Mouse (Mus musculus) heart, postnatal 0 days (tissue): ENCODE results near the gene Fes. TPM values are rescaled to one million over a fixed set of nuclear protein-coding genes. Genes with fewer than 3 reads are reported as not detected.

Experiments used
- ATAC-seq: fragments of 200-750 bp; cut with Nextera tagmentation; 2 replicates; pipeline ENCODE4 v1.8.0; 2017; ENCODE audit warnings: low read depth, moderate number of reproducible peaks, moderate library complexity; ENCODE audit not compliant: insufficient read depth
- DNase-seq: peaks from one replicate; pipeline ENCODE4 v3.0.0-alpha.2; 2016; ENCODE audit warnings: low spot score
- H3K27ac ChIP-seq: fragments of 300-500 bp; sonication (generic); 2 replicates; pipeline ENCODE4 v1.5.1; 2014; ENCODE audit warnings: low read depth, mild to moderate bottlenecking
- H3K27me3 ChIP-seq: fragments of 300-500 bp; sonication (generic); 2 replicates; pipeline ENCODE4 v1.6.1; 2014; ENCODE audit warnings: low read length, mixed read lengths; ENCODE audit not compliant: control insufficient read depth, insufficient read depth
- H3K36me3 ChIP-seq: fragments of 300-500 bp; sonication (generic); replicated peaks from 2 replicates; pipeline ENCODE4 v1.6.1; 2014; ENCODE audit warnings: low read length, mixed read lengths; ENCODE audit not compliant: control insufficient read depth, insufficient read depth
- H3K4me1 ChIP-seq: fragments of 300-500 bp; sonication (generic); 2 replicates; pipeline ENCODE4 v1.6.1; 2014; ENCODE audit warnings: antibody characterized with exemption; ENCODE audit not compliant: control insufficient read depth, insufficient read depth
- H3K4me2 ChIP-seq: fragments of 300-500 bp; sonication (generic); 2 replicates; pipeline ENCODE4 v1.6.1; 2014; ENCODE audit warnings: low read depth, mild to moderate bottlenecking, low read length, moderate library complexity
- H3K4me3 ChIP-seq: fragments of 300-500 bp; sonication (generic); 2 replicates; pipeline ENCODE4 v1.5.1; 2014; ENCODE audit warnings: low read depth, low read length
- H3K9ac ChIP-seq: fragments of 300-500 bp; sonication (generic); replicated peaks from 2 replicates; pipeline ENCODE4 v1.6.1; 2014; ENCODE audit warnings: low read depth, low read length, mixed read lengths
- H3K9me3 ChIP-seq: fragments of 300-500 bp; sonication (generic); replicated peaks from 2 replicates; pipeline ENCODE4 v1.6.1; 2016; ENCODE audit warnings: low read length; ENCODE audit not compliant: control insufficient read depth
- CTCF ChIP-seq: IDR thresholded peaks from 2 replicates; pipeline ENCODE4 v1.5.1; 2016; ENCODE audit warnings: antibody characterized with exemption, control low read depth, low read depth
- EP300 ChIP-seq: IDR thresholded peaks from 2 replicates; pipeline ENCODE4 v1.6.1; 2016; ENCODE audit warnings: antibody characterized with exemption, low read depth
- WGBS: fragments of 180-500 bp; shearing (Covaris S2); extraction: QIAGEN DNeasy Blood & Tissue Kit; methylation state at CpG from one replicate; pipeline ENCODE4 v1.1.7; 2014; 5-methylcytosine and 5-hydroxymethylcytosine counted together
- polyA plus RNA-seq: library from polyadenylated mRNA; unstranded; fragments of >200 nt; fragmentation: Nextera tagmentation; extraction: Ambion mirVana; gene quantifications from 2 replicates; pipeline ENCODE4 v1.2.1, GENCODE M21; 2015
- total RNA-seq: library from RNA; depleted of rRNA; stranded (reverse); fragments of >200 nt; gene quantifications from 2 replicates; pipeline ENCODE4 v1.2.3, GENCODE M21; 2014; ENCODE audit warnings: low replicate concordance

The Fes gene
- total and polyA plus RNA-seq, 2 experiments from 2014 or later, result 9.7 to 13.5 TPM

GRCm38 (mm10) chr7:80370649-80371040 lies 17.1 kb downstream of the Fes start:
- TF ChIP-seq CTCF, result no peak
- TF ChIP-seq EP300, result no peak
- Histone ChIP-seq H3K9me3 (no peaks in the 10 kb centered on the region), H3K4me3 (peak overlapping the region; percentile 92), H3K27me3 (no peaks in the 10 kb centered on the region), H3K9ac (peak overlapping the region; percentile 83), H3K36me3 (peaks cover 29% of the 10 kb centered on the region), H3K4me2 (peak overlapping the region; percentile 87), H3K27ac (peak overlapping the region; percentile 82), H3K4me1 (0 out of 2 replicates have a peak, but pooled peaks cover 10% of the 10 kb centered on the region)
- 2% methylated on average over 29 of the region's 31 CpGs for WGBS
- DNase-seq (peak; percentile 65), ATAC-seq (peak; percentile 59)

DNA sequence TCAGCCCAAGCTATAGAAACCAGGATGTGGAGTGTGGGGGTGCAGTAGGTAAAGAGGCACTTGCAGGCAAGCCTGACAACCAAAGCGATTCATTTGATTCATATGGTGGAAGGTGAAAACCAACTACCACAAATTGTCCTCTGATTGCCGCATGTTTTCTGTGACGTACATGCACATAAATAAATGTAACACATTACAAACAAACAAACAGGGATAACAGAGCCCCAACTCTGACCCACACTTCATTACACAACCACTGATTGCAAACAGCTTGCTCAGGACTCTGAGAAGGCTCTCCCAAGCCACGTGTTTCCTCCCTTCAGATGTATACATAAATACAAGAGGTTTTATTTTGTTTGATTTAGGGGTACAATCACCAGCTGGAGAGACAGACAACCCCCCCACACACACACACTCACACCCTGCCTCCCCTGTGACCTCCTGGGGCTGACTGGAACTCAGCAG lies 17.7 kb downstream of the Fes start:
- DNase-seq (peak; percentile 15), ATAC-seq (no peak)
- Histone ChIP-seq H3K4me1 (0 out of 2 replicates have a peak, but pooled peaks cover 10% of the 10 kb centered on the region), H3K4me3 (peak overlapping the region; percentile 92), H3K27me3 (no peaks in the 10 kb centered on the region), H3K9ac (peak overlapping the region; percentile 83; the same call in 1 of the 2 replicates), H3K4me2 (peak overlapping the region; percentile 87), H3K36me3 (peaks cover 29% of the 10 kb centered on the region), H3K27ac (peak overlapping the region; percentile 82), H3K9me3 (no peaks in the 10 kb centered on the region)
- 59% methylated on average over 4 of the region's 4 CpGs for WGBS
- TF ChIP-seq CTCF, result no peak
- no peak for TF ChIP-seq EP300

- 68% methylated on average over 5 of the region's 5 CpGs for WGBS
Measured at GRCm38 (mm10) chr7:80369461-80369860, 18.3 kb downstream of the Fes start.

GRCm38 (mm10) chr7:80368635-80369421 lies 18.9 kb downstream of the Fes start:
- Histone ChIP-seq H3K4me3 (no peak overlapping the region), H3K27me3 (no peaks in the 10 kb centered on the region), H3K4me2 (peak overlapping the region; percentile 87; the same call in 1 of the 2 replicates), H3K4me1 (0 out of 2 replicates have a peak, but pooled peaks cover 10% of the 10 kb centered on the region), H3K9ac (peak overlapping the region; percentile 31; the same call in 1 of the 2 replicates), H3K9me3 (no peaks in the 10 kb centered on the region), H3K27ac (peak overlapping the region; percentile 50), H3K36me3 (peaks cover 37% of the 10 kb centered on the region)
- ATAC-seq, result peak; percentile 31; the same call in 1 of the 2 replicates
- TF ChIP-seq EP300 (no peak), CTCF (no peak)
- DNase-seq, result peak; percentile 47
- 57% methylated on average over 20 of the region's 20 CpGs for WGBS

More at GRCm38 (mm10) chr7:80369461-80369860, 18.3 kb downstream of the Fes start:
- H3K36me3 ChIP-seq, result peaks cover 31% of the 10 kb centered on the region
- DNase-seq (no peak), ATAC-seq (no peak)
- peak overlapping the region; percentile 87 for H3K4me2 ChIP-seq
- 0 out of 2 replicates have a peak overlapping the region, but pooled peaks have one; percentile 40 for H3K27ac ChIP-seq
- TF ChIP-seq CTCF, result no peak
- TF ChIP-seq EP300, result no peak
- H3K9me3 ChIP-seq, result no peaks in the 10 kb centered on the region
- no peaks in the 10 kb centered on the region for H3K27me3 ChIP-seq
- no peak overlapping the region for H3K9ac ChIP-seq
- H3K4me3 ChIP-seq, result 0 out of 2 replicates have a peak overlapping the region, but pooled peaks have one; percentile 92
- 0 out of 2 replicates have a peak, but pooled peaks cover 10% of the 10 kb centered on the region for H3K4me1 ChIP-seq

GRCm38 (mm10) chr7:80368009-80368408 lies 19.7 kb downstream of the Fes start:
- Histone ChIP-seq H3K4me1 (0 out of 2 replicates have a peak, but pooled peaks cover 10% of the 10 kb centered on the region), H3K9ac (no peak overlapping the region), H3K4me2 (no peak overlapping the region), H3K36me3 (peaks cover 46% of the 10 kb centered on the region), H3K4me3 (no peak overlapping the region), H3K27ac (peak overlapping the region; percentile 50; the same call in 1 of the 2 replicates), H3K27me3 (no peaks in the 10 kb centered on the region), H3K9me3 (no peaks in the 10 kb centered on the region)
- DNase-seq, result no peak
- ATAC-seq, result no peak
- 89% methylated on average over 9 of the region's 9 CpGs for WGBS
- TF ChIP-seq CTCF, result no peak
- no peak for TF ChIP-seq EP300
